Mouse (Mus musculus) hindbrain, embryonic 12.5 days (tissue): ENCODE measurements at regions not wholly inside any gene's neighbourhood (a gene's known extent, or its start where the extent isn't known, plus 50 kb on each side); places are given as distances from the start of the nearest gene placed in this dataset.

Experiments used
- ATAC-seq: fragments of 200-750 bp; cut with Nextera tagmentation; 2 replicates; pipeline ENCODE4 v1.8.0; 2017; ENCODE audit warnings: moderate TSS enrichment; ENCODE audit not compliant: low FRiP score
- H3K27ac ChIP-seq: fragments of 300-500 bp; sonication (generic); 2 replicates; pipeline ENCODE4 v1.5.1; 2016; ENCODE audit warnings: mild to moderate bottlenecking
- H3K27me3 ChIP-seq: fragments of 300-500 bp; sonication (generic); 2 replicates; pipeline ENCODE4 v1.6.1; 2016; ENCODE audit warnings: mild to moderate bottlenecking
- H3K36me3 ChIP-seq: fragments of 300-500 bp; sonication (generic); 2 replicates; pipeline ENCODE4 v1.6.1; 2016; ENCODE audit warnings: mild to moderate bottlenecking
- H3K4me1 ChIP-seq: fragments of 300-500 bp; sonication (generic); 2 replicates; pipeline ENCODE4 v1.6.1; 2016
- H3K4me2 ChIP-seq: fragments of 300-500 bp; sonication (generic); replicated peaks from 2 replicates; pipeline ENCODE4 v1.6.1; 2016; ENCODE audit warnings: mild to moderate bottlenecking
- H3K4me3 ChIP-seq: fragments of 300-500 bp; sonication (generic); 2 replicates; pipeline ENCODE4 v1.5.1; 2016; ENCODE audit warnings: mild to moderate bottlenecking
- H3K9ac ChIP-seq: fragments of 300-500 bp; sonication (generic); 2 replicates; pipeline ENCODE4 v1.6.1; 2016; ENCODE audit warnings: mild to moderate bottlenecking, moderate library complexity
- H3K9me3 ChIP-seq: fragments of 300-500 bp; sonication (generic); replicated peaks from 2 replicates; pipeline ENCODE4 v1.6.1; 2016; ENCODE audit warnings: mild to moderate bottlenecking
- WGBS: fragments of 180-500 bp; shearing (Covaris S2); methylation state at CpG from one replicate; pipeline ENCODE4 v1.1.7; 2016; 5-methylcytosine and 5-hydroxymethylcytosine counted together

DNA sequence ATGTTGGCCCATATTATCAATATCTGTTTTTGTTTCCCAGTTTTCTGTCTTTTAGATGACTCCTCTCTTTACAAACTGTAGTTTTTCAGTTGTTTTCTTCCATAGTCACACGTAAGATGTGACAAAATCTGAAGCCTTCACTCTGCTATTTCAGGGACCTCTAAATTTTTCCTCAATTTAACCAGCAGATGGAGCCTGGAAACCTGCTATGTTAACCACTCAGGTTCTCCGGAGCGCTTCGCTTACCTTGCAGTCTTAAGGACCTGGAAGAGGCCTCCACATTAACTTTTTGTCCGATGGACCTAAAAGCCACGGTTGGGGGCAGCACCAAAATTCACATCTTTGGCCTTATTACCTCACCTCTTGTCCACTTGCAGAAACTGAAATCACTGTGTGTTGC, 248.4 kb downstream of the Papss1 start:
- Histone ChIP-seq H3K4me2 (no peak overlapping the region), H3K36me3 (no peaks in the 10 kb centered on the region), H3K4me1 (no peaks in the 10 kb centered on the region), H3K9me3 (no peaks in the 10 kb centered on the region), H3K27ac (no peak overlapping the region), H3K27me3 (no peaks in the 10 kb centered on the region), H3K9ac (no peak overlapping the region), H3K4me3 (no peak overlapping the region)
- WGBS, result 56% methylated on average over 6 of the region's 6 CpGs
- ATAC-seq, result no peak

DNA sequence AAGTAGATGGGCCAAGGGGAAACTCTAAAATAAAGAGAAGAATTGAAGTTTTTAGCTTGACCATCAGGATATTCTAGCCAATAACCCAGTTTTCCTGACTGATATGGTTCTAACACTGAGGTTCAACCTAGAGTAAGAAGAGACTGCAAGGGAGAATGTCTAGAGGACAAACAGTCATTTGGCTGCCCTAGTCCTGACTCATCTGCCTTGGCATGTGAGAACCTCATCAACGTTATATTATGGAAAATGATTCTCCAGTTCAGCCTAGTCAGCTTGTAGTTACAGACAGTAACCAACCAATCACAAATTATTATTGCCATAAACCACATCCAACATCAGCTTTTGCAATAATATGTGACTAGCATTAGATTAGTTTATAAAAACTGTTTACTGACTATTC, 254.2 kb downstream of the Papss1 start:
- Histone ChIP-seq H3K9ac (no peak overlapping the region), H3K4me1 (no peaks in the 10 kb centered on the region), H3K4me3 (no peak overlapping the region), H3K27ac (no peak overlapping the region), H3K27me3 (no peaks in the 10 kb centered on the region), H3K4me2 (no peak overlapping the region), H3K9me3 (no peaks in the 10 kb centered on the region), H3K36me3 (no peaks in the 10 kb centered on the region)
- no peak for ATAC-seq
- WGBS, result 84% methylated on average over 1 of the region's 1 CpGs

DNA sequence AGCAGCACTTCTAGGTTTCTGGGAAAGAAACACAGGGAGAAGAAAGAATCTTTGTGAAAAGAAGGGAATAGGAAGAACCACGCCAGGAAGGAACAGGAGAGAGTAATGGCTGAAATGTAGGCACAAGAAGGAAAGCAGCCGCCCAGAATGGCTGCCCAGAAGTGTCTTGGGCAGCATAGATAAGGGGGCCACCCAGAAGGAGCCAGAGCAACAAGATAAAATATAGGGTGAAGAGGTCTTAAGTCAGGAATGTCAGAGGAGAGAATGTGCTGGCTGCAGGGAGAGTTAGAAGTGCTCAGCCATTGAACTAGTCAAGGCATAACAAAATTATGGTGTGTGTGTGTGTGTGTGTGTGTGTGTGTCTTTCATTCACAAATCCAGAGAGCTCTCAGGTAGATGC, 227.7 kb upstream of the Dkk2 start:
- ATAC-seq, result no peak

DNA sequence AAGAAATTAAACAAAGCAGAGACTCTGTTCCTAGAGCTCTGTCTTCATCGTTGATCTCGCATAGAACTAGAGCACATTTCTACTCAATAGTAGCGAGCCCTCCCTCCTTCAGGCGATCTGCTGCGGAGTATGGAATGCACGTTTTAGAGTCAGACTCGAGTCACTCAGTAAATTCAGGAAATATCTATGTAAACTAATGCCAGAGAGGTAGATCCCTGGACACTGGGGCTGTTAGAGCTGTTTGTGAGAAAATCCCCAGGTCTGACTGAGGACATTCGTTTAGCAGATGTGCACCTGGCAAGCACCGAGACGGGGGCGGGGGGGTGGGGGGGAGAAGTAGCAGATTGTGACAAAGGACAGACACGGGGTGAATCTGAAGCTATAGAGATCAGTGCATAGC, 226.0 kb upstream of the Dkk2 start:
- 65% methylated on average over 12 of the region's 12 CpGs for WGBS
- H3K9me3 ChIP-seq, result no peaks in the 10 kb centered on the region
- no peak overlapping the region for H3K9ac ChIP-seq
- no peaks in the 10 kb centered on the region for H3K27me3 ChIP-seq
- no peak for ATAC-seq
- H3K27ac ChIP-seq, result no peak overlapping the region
- no peak overlapping the region for H3K4me2 ChIP-seq
- H3K4me1 ChIP-seq, result no peaks in the 10 kb centered on the region
- H3K36me3 ChIP-seq, result no peaks in the 10 kb centered on the region
- H3K4me3 ChIP-seq, result no peak overlapping the region

More for the DNA sequence above, 227.7 kb upstream of the Dkk2 start:
- Histone ChIP-seq H3K36me3 (no peaks in the 10 kb centered on the region), H3K27me3 (no peaks in the 10 kb centered on the region), H3K27ac (no peak overlapping the region), H3K4me3 (no peak overlapping the region), H3K4me2 (no peak overlapping the region), H3K4me1 (no peaks in the 10 kb centered on the region), H3K9me3 (no peaks in the 10 kb centered on the region), H3K9ac (no peak overlapping the region)
- WGBS, result 78% methylated on average over 2 of the region's 2 CpGs

DNA sequence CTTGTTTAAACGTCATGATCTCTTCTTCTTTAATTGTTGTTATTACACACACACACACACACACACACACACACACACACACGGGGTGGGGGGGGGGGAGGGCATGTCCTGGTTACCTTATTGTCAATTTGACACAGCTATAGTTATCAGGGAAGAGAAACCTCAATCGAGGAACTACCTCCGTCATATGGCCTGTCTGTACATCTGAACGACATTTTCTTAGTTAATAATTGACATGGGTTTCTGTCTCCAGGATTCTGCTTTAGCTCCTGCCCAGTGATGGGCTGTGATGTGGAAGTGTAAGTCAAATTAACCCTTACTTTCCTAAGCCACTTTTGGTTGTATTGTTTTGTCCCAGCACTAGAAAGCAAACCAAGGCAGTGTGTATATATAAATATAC, 220.0 kb upstream of the Dkk2 start:
- ATAC-seq, result no peak
- no peaks in the 10 kb centered on the region for H3K36me3 ChIP-seq
- 61% methylated on average over 5 of the region's 5 CpGs for WGBS

DNA sequence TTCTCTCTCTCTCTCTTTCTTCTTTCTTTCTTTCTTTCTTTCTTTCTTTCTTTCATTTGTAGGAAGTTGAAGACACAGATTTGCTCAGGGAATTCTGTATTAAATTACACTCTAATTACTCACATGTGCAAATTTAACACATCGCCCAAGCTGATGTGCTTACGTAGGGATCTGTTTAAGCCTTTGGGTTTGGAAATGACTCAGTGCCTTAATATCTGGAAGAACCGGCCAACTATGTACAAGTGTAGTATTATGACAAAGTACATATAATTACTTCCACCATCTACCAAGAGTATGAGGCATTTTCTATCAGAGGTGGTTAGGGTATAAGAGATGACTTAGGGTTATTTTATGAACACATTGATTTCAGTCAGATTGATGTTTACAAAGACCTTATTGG, 217.8 kb upstream of the Dkk2 start:
- no peaks in the 10 kb centered on the region for H3K36me3 ChIP-seq
- no peak overlapping the region for H3K4me3 ChIP-seq
- H3K27me3 ChIP-seq, result no peaks in the 10 kb centered on the region
- WGBS, result 87% methylated on average over 3 of the region's 3 CpGs
- ATAC-seq, result no peak
- H3K4me2 ChIP-seq, result no peak overlapping the region
- no peak overlapping the region for H3K9ac ChIP-seq
- H3K9me3 ChIP-seq, result no peaks in the 10 kb centered on the region
- H3K27ac ChIP-seq, result no peak overlapping the region
- H3K4me1 ChIP-seq, result no peaks in the 10 kb centered on the region

More for the DNA sequence above, 220.0 kb upstream of the Dkk2 start:
- H3K4me3 ChIP-seq, result no peak overlapping the region
- no peaks in the 10 kb centered on the region for H3K4me1 ChIP-seq
- H3K9me3 ChIP-seq, result no peaks in the 10 kb centered on the region
- no peak overlapping the region for H3K4me2 ChIP-seq
- no peak overlapping the region for H3K9ac ChIP-seq
- H3K27me3 ChIP-seq, result no peaks in the 10 kb centered on the region
- no peak overlapping the region for H3K27ac ChIP-seq

DNA sequence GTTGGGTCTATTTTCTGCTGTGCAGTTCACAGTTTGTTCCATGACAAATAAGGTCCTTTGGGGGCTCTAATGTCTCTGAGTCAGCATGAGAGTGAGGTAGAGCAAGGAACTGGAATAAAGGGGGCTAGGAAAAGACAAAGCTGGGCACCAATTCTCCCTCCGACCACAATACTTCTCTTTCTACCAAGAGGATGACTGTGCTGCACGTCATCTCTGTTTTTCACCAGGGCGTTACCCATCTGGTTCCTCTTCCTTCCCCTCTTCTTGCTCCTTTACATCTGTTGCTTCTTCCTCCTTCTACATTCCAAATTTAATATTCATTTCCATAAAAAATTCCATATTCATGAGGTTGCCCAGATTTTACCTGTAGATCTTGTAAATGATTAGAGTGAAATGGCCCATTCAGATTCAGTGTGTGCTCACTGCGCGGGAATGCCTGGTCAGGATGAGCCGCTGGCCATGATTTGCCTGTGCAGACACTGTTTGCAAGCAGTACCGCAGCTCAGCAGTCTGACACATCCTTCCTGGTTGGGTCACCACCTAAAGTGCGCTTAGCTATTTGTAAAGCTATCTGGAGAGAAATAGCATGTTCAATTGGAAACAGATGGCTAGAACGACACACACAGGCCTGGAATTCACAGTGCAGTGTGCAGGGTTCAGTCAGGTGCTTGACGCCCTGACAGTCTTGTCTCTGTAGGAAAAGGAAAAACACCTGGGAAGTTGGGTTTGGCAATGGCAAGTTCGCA, 216.7 kb upstream of the Dkk2 start:
- 78% methylated on average over 11 of the region's 11 CpGs for WGBS
- no peak overlapping the region for H3K4me2 ChIP-seq
- H3K27me3 ChIP-seq, result no peaks in the 10 kb centered on the region
- no peak for ATAC-seq
- H3K36me3 ChIP-seq, result no peaks in the 10 kb centered on the region
- no peaks in the 10 kb centered on the region for H3K4me1 ChIP-seq
- H3K9me3 ChIP-seq, result no peaks in the 10 kb centered on the region
- H3K4me3 ChIP-seq, result no peak overlapping the region
- no peak overlapping the region for H3K27ac ChIP-seq
- H3K9ac ChIP-seq, result no peak overlapping the region

DNA sequence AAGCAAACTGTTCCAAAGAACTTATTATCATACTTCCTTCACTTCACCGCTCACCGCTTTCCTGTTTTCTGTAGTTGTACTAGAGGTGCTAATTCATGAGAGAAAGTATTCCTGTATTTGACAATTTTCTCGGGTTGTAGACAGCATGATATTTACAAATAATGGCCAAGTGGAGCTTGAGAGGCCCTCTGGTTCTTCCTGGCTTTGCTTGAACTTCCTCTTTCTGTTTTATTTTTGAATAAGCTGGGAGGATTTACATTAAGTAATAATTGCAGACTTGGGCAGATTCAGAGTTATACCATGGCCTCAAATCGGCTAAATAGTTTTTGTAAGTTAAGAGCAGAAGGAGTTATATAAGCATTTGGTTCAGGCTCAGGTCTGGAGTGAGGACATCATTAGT, 215.8 kb upstream of the Dkk2 start:
- H3K36me3 ChIP-seq, result no peaks in the 10 kb centered on the region
- no peak overlapping the region for H3K27ac ChIP-seq
- no peaks in the 10 kb centered on the region for H3K4me1 ChIP-seq
- no peak overlapping the region for H3K4me2 ChIP-seq
- 91% methylated on average over 4 of the region's 4 CpGs for WGBS
- no peak overlapping the region for H3K9ac ChIP-seq
- no peaks in the 10 kb centered on the region for H3K9me3 ChIP-seq
- ATAC-seq, result no peak
- H3K27me3 ChIP-seq, result no peaks in the 10 kb centered on the region
- H3K4me3 ChIP-seq, result no peak overlapping the region

DNA sequence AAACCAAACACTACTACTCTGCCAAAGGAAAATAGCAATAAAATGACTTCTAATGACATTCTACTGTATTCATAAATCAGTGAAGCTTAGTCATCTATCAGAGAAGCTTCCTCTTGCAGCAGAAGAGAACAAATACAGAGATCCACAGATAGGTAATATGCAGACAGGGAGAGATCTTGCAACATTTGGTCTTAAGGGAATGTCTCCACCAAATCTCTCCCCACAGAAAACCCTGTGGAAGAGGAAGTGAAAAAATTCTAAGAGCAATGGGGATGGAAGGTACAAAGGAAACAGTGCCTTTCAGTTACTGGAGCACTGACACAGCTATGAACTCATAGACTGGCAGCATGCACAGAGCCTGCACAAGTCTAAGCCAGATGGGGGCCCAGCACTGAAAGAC, 202.4 kb upstream of the Dkk2 start:
- H3K9ac ChIP-seq, result no peak overlapping the region
- no peak overlapping the region for H3K4me2 ChIP-seq
- H3K36me3 ChIP-seq, result no peaks in the 10 kb centered on the region
- no peaks in the 10 kb centered on the region for H3K4me1 ChIP-seq
- no peak overlapping the region for H3K27ac ChIP-seq
- no peaks in the 10 kb centered on the region for H3K27me3 ChIP-seq
- ATAC-seq, result no peak
- H3K9me3 ChIP-seq, result no peaks in the 10 kb centered on the region
- no peak overlapping the region for H3K4me3 ChIP-seq

DNA sequence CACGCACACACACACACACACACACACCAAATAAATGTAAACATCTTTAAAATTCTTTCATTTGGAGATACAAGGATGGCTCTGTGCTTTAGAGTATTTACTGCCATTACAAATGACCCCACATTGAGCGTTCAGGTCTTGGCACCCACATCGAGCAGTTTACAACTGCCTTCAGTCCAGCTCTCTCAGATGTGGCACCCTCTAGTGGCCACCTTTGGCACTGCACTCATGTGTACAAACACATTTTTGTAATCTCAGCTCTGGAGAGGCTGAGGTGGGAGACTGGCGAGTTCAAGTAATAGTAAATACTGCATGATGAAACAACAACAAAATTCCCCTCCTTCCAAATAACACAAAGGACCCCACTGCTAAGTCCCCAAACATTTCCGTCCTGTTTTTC, 198.6 kb upstream of the Dkk2 start:
- no peak overlapping the region for H3K4me2 ChIP-seq
- no peak overlapping the region for H3K27ac ChIP-seq
- WGBS, result 88% methylated on average over 5 of the region's 5 CpGs
- no peak overlapping the region for H3K4me3 ChIP-seq
- no peaks in the 10 kb centered on the region for H3K9me3 ChIP-seq
- no peaks in the 10 kb centered on the region for H3K36me3 ChIP-seq
- no peak for ATAC-seq
- no peaks in the 10 kb centered on the region for H3K4me1 ChIP-seq
- H3K9ac ChIP-seq, result no peak overlapping the region
- H3K27me3 ChIP-seq, result no peaks in the 10 kb centered on the region

DNA sequence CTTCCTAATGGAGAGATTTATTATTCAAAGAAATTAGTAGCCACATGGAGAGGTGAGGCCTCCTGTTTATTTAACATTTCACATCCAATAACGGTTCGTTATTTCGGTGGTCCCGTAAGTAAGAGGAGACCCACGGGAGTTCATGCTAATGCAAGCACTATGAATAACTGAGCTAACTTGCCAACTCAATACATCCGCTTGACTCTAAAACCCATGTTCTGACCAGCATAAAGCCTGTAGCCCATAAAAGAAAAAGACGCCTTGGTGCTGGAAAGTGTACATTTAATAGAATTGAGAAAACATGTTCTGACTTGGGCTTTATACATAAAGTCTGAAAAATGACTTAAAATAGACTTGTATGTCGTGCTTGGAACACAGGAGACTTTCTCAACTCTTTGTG, 198.1 kb upstream of the Dkk2 start:
- Histone ChIP-seq H3K27me3 (no peaks in the 10 kb centered on the region), H3K9me3 (no peaks in the 10 kb centered on the region), H3K27ac (no peak overlapping the region), H3K4me2 (no peak overlapping the region), H3K36me3 (no peaks in the 10 kb centered on the region), H3K9ac (no peak overlapping the region), H3K4me1 (no peaks in the 10 kb centered on the region), H3K4me3 (no peak overlapping the region)
- WGBS, result 85% methylated on average over 8 of the region's 8 CpGs
- no peak for ATAC-seq

DNA sequence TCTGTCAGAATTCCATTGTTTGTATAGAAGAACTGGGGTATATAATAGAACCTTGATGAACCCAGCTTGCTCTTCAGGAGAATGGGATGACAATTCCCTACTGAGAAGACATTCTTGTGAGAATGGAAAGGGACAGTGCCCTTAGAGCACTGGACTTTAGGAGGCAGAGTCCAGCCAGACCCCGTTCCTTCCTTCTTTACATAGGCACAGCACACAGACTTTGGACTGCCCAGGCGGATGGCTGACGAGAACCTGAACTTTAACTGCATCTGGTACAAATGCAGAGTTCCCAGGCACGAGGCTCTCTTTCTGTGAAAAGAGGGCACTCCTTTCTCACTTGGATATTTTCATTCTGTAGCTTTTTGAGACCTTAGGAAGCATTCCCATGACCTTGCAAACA, 197.4 kb upstream of the Dkk2 start:
- ATAC-seq, result no peak
- H3K27me3 ChIP-seq, result no peaks in the 10 kb centered on the region
- H3K36me3 ChIP-seq, result no peaks in the 10 kb centered on the region
- H3K9me3 ChIP-seq, result no peaks in the 10 kb centered on the region
- H3K4me2 ChIP-seq, result no peak overlapping the region
- H3K9ac ChIP-seq, result no peak overlapping the region
- no peak overlapping the region for H3K27ac ChIP-seq
- H3K4me1 ChIP-seq, result no peaks in the 10 kb centered on the region
- no peak overlapping the region for H3K4me3 ChIP-seq
- WGBS, result 76% methylated on average over 4 of the region's 4 CpGs

DNA sequence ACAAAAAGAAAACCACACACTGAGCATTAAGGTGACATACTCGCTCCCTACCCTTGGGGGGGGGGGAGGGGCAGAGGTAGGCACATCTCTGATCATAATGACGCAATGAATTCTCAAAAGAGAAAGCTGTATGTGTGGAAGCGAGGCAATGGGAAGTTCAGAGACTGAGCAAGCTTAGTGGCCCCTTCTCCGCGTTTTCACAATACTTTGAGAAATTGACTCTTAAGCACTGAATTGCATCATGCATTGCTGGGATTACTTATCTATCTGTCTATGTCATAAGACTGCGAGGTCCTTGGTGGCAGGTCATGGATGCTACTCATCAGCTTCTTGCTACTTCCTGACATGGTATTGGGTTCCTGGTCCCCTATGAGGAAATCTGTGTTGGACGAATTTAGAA, 193.2 kb upstream of the Dkk2 start:
- H3K27me3 ChIP-seq, result no peaks in the 10 kb centered on the region
- no peaks in the 10 kb centered on the region for H3K4me1 ChIP-seq
- no peaks in the 10 kb centered on the region for H3K9me3 ChIP-seq
- no peak overlapping the region for H3K4me2 ChIP-seq
- no peak overlapping the region for H3K27ac ChIP-seq
- H3K4me3 ChIP-seq, result no peak overlapping the region
- H3K9ac ChIP-seq, result no peak overlapping the region
- WGBS, result 81% methylated on average over 7 of the region's 7 CpGs
- no peaks in the 10 kb centered on the region for H3K36me3 ChIP-seq
- ATAC-seq, result no peak
